Mouse (Mus musculus) CH12.LX (cell line): ENCODE measurements around the gene Pyurf. TPM values are rescaled to one million over a fixed set of nuclear protein-coding genes. Genes with fewer than 3 reads are reported as not detected.

ENCODE experiments used
- DNase-seq: peaks from one replicate; pipeline ENCODE4 v3.0.0-alpha.2; 2013; ENCODE audit errors: extremely low read depth
- H3K27ac ChIP-seq: 2 replicates; pipeline ENCODE4 v1.5.1; 2012; ENCODE audit warnings: low read depth, mild to moderate bottlenecking, control low read depth, moderate library complexity; ENCODE audit not compliant: insufficient read depth
- H3K27me3 ChIP-seq: replicated peaks from 2 replicates; pipeline ENCODE3; 2012; ENCODE audit warnings: inconsistent platforms
- H3K36me3 ChIP-seq, 2 experiments: replicated peaks in 1 of 2; 2 replicates each; pipeline versions ENCODE3 to v1.6.1; 2012; ENCODE audit warnings: inconsistent platforms in 1 of 2, low read length in 1 of 2, mild to moderate bottlenecking in 1 of 2, mixed read lengths in 1 of 2, moderate library complexity in 1 of 2; ENCODE audit not compliant: control insufficient read depth in 1 of 2, insufficient read depth in 1 of 2
- H3K4me1 ChIP-seq, 2 experiments: 2 replicates each; pipeline ENCODE4 v1.6.1; 2012; ENCODE audit warnings: inconsistent platforms in 1 of 2, moderate library complexity in 1 of 2; ENCODE audit not compliant: insufficient read depth in 2 of 2, control insufficient read depth in 1 of 2
- H3K4me2 ChIP-seq: 2 replicates; pipeline ENCODE4 v1.6.1; 2012; ENCODE audit warnings: low read depth, mild to moderate bottlenecking, control low read depth; ENCODE audit not compliant: poor library complexity, insufficient read depth, severe bottlenecking
- H3K4me3 ChIP-seq, 3 experiments: fragments of 150-350 bp in 1 of 3; sonication (generic) in 1 of 3; replicated peaks in 1 of 3; 2 replicates each; pipeline versions ENCODE3 to v1.5.1; 2011 to 2012; ENCODE audit warnings: low read depth in 2 of 3, low read length in 2 of 3, mild to moderate bottlenecking in 2 of 3, moderate library complexity in 2 of 3, control low read depth in 1 of 3, improper control_type of control experiment in 1 of 3, inconsistent platforms in 1 of 3, mixed read lengths in 1 of 3; ENCODE audit not compliant: poor library complexity in 1 of 3
- H3K79me2 ChIP-seq: replicated peaks from 2 replicates; pipeline ENCODE4 v1.6.1; 2012; ENCODE audit warnings: mild to moderate bottlenecking, moderate library complexity; ENCODE audit not compliant: control insufficient read depth, poor library complexity, insufficient read depth, severe bottlenecking; ENCODE audit errors: extremely low read depth
- H3K9ac ChIP-seq: 2 replicates; pipeline ENCODE4 v1.6.1; 2012; ENCODE audit warnings: low read depth, mild to moderate bottlenecking, control low read depth, moderate library complexity; ENCODE audit not compliant: insufficient read depth
- H3K9me3 ChIP-seq: replicated peaks from 2 replicates; pipeline ENCODE3; 2012; ENCODE audit warnings: low read length, inconsistent platforms, mixed read lengths
- BHLHE40 ChIP-seq: IDR thresholded peaks from 2 replicates; pipeline ENCODE4 v1.6.1; 2011; ENCODE audit warnings: mild to moderate bottlenecking, low read depth, low read length, improper control_type of control experiment
- CHD1 ChIP-seq: IDR thresholded peaks from 2 replicates; pipeline ENCODE4 v1.6.1; 2012; ENCODE audit warnings: low read depth, low read length, improper control_type of control experiment, inconsistent platforms
- CHD2 ChIP-seq: IDR thresholded peaks from 2 replicates; pipeline ENCODE4 v1.6.1; 2011; ENCODE audit warnings: low read length, improper control_type of control experiment
- CTCF ChIP-seq, 2 experiments: IDR thresholded peaks in 1 of 2; conservative IDR thresholded peaks in 1 of 2; 2 replicates each; pipeline ENCODE4 v1.5.1; 2011 to 2012; ENCODE audit warnings: low read depth in 2 of 2, low read length in 2 of 2, improper control_type of control experiment in 1 of 2, inconsistent platforms in 1 of 2, mild to moderate bottlenecking in 1 of 2, moderate library complexity in 1 of 2
- E2F4 ChIP-seq: IDR thresholded peaks from 2 replicates; pipeline ENCODE4 v1.6.1; 2011; ENCODE audit warnings: low read depth, low read length, improper control_type of control experiment; ENCODE audit not compliant: insufficient replicate concordance
- EP300 ChIP-seq: IDR thresholded peaks from 2 replicates; pipeline ENCODE4 v1.6.1; 2011; ENCODE audit warnings: low read length, improper control_type of control experiment
- GABPA ChIP-seq: IDR thresholded peaks from 2 replicates; pipeline ENCODE4 v1.6.1; 2012; ENCODE audit warnings: low read depth, low read length, improper control_type of control experiment, inconsistent platforms; ENCODE audit not compliant: insufficient replicate concordance
- HCFC1 ChIP-seq: IDR thresholded peaks from 2 replicates; pipeline ENCODE4 v1.6.1; 2012; ENCODE audit warnings: low read depth, mild to moderate bottlenecking, inconsistent platforms, low read length, improper control_type of control experiment
- IRF4 ChIP-seq: IDR thresholded peaks from 2 replicates; pipeline ENCODE4 v1.6.1; 2014; ENCODE audit warnings: low read depth, mild to moderate bottlenecking, inconsistent platforms, low read length, improper control_type of control experiment
- JUN ChIP-seq: IDR thresholded peaks from 2 replicates; pipeline ENCODE4 v1.6.1; 2011; ENCODE audit warnings: low read depth, mild to moderate bottlenecking, low read length, improper control_type of control experiment, moderate library complexity; ENCODE audit not compliant: insufficient read depth
- MAFK ChIP-seq: IDR thresholded peaks from 2 replicates; pipeline ENCODE4 v1.6.1; 2011; ENCODE audit warnings: low read length, improper control_type of control experiment; ENCODE audit not compliant: insufficient replicate concordance
- MAX ChIP-seq: IDR thresholded peaks from 2 replicates; pipeline ENCODE4 v1.6.1; 2011; ENCODE audit warnings: low read length, improper control_type of control experiment
- MXI1 ChIP-seq: IDR thresholded peaks from 2 replicates; pipeline ENCODE4 v1.6.1; 2011; ENCODE audit warnings: mild to moderate bottlenecking, low read depth, low read length, improper control_type of control experiment
- PAX5 ChIP-seq: IDR thresholded peaks from 2 replicates; pipeline ENCODE4 v1.6.1; 2012; ENCODE audit warnings: low read length, inconsistent platforms, mixed read lengths
- POLR2AphosphoS2 ChIP-seq: IDR thresholded peaks from 2 replicates; pipeline ENCODE4 v1.6.1; 2011; ENCODE audit warnings: low read depth, low read length, improper control_type of control experiment
- RAD21 ChIP-seq: IDR thresholded peaks from 2 replicates; pipeline ENCODE4 v1.6.1; 2011; ENCODE audit warnings: low read depth, mild to moderate bottlenecking, low read length, improper control_type of control experiment, moderate library complexity
- SIN3A ChIP-seq: IDR thresholded peaks from 2 replicates; pipeline ENCODE4 v1.6.1; 2012; ENCODE audit warnings: low read length, improper control_type of control experiment, inconsistent platforms
- SMC3 ChIP-seq: IDR thresholded peaks from 2 replicates; pipeline ENCODE4 v1.6.1; 2011; ENCODE audit warnings: low read depth, low read length, improper control_type of control experiment
- TCF12 ChIP-seq: IDR thresholded peaks from 2 replicates; pipeline ENCODE4 v1.6.1; 2014; ENCODE audit warnings: low read depth, mild to moderate bottlenecking, inconsistent platforms, low read length, improper control_type of control experiment
- UBTF ChIP-seq: IDR thresholded peaks from 2 replicates; pipeline ENCODE4 v1.6.1; 2012; ENCODE audit warnings: low read depth, mild to moderate bottlenecking, inconsistent platforms, low read length, improper control_type of control experiment, moderate library complexity
- USF2 ChIP-seq: conservative IDR thresholded peaks from 2 replicates; pipeline ENCODE4 v1.6.1; 2011; ENCODE audit warnings: low read depth, low read length, improper control_type of control experiment
- ZC3H11A ChIP-seq: IDR thresholded peaks from 2 replicates; pipeline ENCODE4 v1.6.1; 2012; ENCODE audit warnings: low read depth, mild to moderate bottlenecking, inconsistent platforms, low read length, improper control_type of control experiment
- ZKSCAN1 ChIP-seq: IDR thresholded peaks from 2 replicates; pipeline ENCODE4 v1.6.1; 2012; ENCODE audit warnings: low read depth, inconsistent platforms, low read length, improper control_type of control experiment, borderline replicate concordance
- ZMIZ1 ChIP-seq: IDR thresholded peaks from 2 replicates; pipeline ENCODE4 v1.6.1; 2012; ENCODE audit warnings: low read depth, mild to moderate bottlenecking, inconsistent platforms, low read length, improper control_type of control experiment
- ZNF384 ChIP-seq: IDR thresholded peaks from 2 replicates; pipeline ENCODE4 v1.6.1; 2012; ENCODE audit warnings: low read depth, low read length, improper control_type of control experiment, inconsistent platforms
- dilution Hi-C: fragments of 300-500 bp; cut with MboI; formaldehyde crosslinking; loops from 2 replicates; pipeline ENCODE4 v1.14.3; 2020; ENCODE audit warnings: low sequenced_read_pairs; ENCODE audit not compliant: extremely low pct_unique_long_range_greater_than_20kb, extremely low pct_ligation_motif_present
- in situ Hi-C: fragments of 300-500 bp; cut with MboI; formaldehyde crosslinking; loops from 3 replicates; pipeline ENCODE4 v1.14.3; 2019; ENCODE audit warnings: low sequenced_read_pairs, low pct_ligation_motif_present, low pct_unique_long_range_greater_than_20kb, mixed read lengths
- polyA plus RNA-seq: library from polyadenylated mRNA; unstranded; fragments of >175 nt; gene quantifications from 2 replicates; pipeline ENCODE4 v1.2.1, GENCODE M21; 2012; ENCODE audit warnings: low read depth; ENCODE audit not compliant: insufficient read length
- total RNA-seq, 2 experiments: library from RNA; depleted of rRNA; stranded (reverse); fragments of 300-350 nt in 1 of 2; fragments of >200 nt in 1 of 2; gene quantifications; 2 replicates each; pipeline ENCODE4 v1.2.3; 2012 to 2014

Pyurf gene
- total and polyA plus RNA-seq, 3 experiments = 6.4 to 13.4 (median 6.8) TPM

DNA sequence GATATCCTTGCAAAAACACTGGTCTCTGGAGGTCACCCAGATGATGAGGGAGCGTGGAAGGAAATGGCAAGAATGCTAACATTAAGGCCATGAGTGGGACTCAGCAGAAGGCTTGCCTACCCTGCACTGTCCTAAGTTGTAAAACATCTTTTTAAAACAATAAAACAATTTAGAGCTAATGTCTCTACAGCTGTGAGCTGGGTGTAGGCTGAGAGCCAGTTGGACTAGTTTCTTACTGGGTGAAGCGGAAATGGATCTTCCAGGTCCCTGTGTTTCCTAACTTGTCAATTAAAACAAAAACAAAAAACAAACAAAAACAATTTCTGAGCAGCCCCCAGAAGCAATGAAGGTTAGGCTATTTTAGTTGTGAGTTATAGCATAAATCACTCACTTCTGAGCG, 1.2 kb upstream of the Pyurf start:
- H3K27me3 ChIP-seq = no peaks in the 10 kb centered on the region
- H3K9ac ChIP-seq = no peak overlapping the region
- no peak overlapping the region for H3K27ac ChIP-seq
- dilution Hi-C loops = no loop called here
- H3K36me3 ChIP-seq = peaks cover 9 to 16% of the 10 kb centered on the region in 2 experiments
- no peak overlapping the region for H3K4me3 ChIP-seq
- no peak overlapping the region for H3K4me2 ChIP-seq
- H3K79me2 ChIP-seq = peaks cover 7% of the 10 kb centered on the region; the same call in 1 of the 2 replicates
- TF ChIP-seq ZNF384 (no peak), CTCF (conservative IDR thresholded peaks at IDR 0.05 in 1 of 2, IDR thresholded peaks at IDR 0.05 in 1 of 2; ENCODE audit: low read depth in 2 of 2, low read length in 2 of 2) (no peak), SMC3 (no peak), BHLHE40 (no peak), EP300 (no peak), ZMIZ1 (no peak), ZKSCAN1 (no peak), SIN3A (no peak), RAD21 (no peak)
- in situ Hi-C loops = no loop called here
- peaks cover 0 to 7% of the 10 kb centered on the region in 2 experiments; a peak in 2 of 4 replicates for H3K4me1 ChIP-seq
- no peak for DNase-seq
- no peaks in the 10 kb centered on the region for H3K9me3 ChIP-seq

DNA sequence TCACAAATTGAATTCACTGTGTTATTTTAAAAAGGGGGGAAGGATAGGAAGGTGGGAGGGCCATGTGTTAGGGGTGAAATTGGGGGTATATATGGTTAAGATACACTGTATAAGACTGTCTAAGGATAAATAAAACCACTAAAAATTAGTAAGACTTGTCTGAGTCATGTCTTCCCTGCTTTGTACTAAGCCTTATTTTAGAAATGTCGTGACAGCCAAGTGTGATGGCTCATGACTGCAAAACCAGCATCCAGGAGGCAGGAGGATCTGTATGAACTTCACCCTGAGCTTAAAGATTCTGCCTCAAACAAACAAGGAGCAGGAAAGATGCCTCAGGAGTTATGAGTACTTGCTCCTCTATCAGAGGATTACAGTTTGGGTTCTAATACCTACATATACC, 7.7 kb downstream of the Pyurf start:
- no peak overlapping the region for H3K4me3 ChIP-seq
- no peak for DNase-seq
- no peaks in the 10 kb centered on the region for H3K9me3 ChIP-seq
- H3K4me2 ChIP-seq = no peak overlapping the region
- no peak for TF ChIP-seq CHD2
- TF ChIP-seq MXI1 = no peak
- no peak for TF ChIP-seq USF2
- TF ChIP-seq IRF4 = no peak
- no peak for TF ChIP-seq GABPA
- TF ChIP-seq MAFK = no peak
- no peak for TF ChIP-seq ZKSCAN1
- no peak for TF ChIP-seq JUN
- TF ChIP-seq PAX5 = no peak
- no peak for TF ChIP-seq POLR2AphosphoS2
- TF ChIP-seq SIN3A = no peak
- TF ChIP-seq BHLHE40 = no peak
- no peak for TF ChIP-seq TCF12
- no peak for TF ChIP-seq E2F4
- no peak for TF ChIP-seq UBTF
- TF ChIP-seq ZC3H11A = no peak
- no peak for TF ChIP-seq HCFC1
- no peak for TF ChIP-seq CHD1
- no peak for TF ChIP-seq MAX
- TF ChIP-seq CTCF (conservative IDR thresholded peaks at IDR 0.05 in 1 of 2, IDR thresholded peaks at IDR 0.05 in 1 of 2; ENCODE audit: low read depth in 2 of 2, low read length in 2 of 2) = no peak
- no peak overlapping the region for H3K27ac ChIP-seq
- H3K4me1 ChIP-seq = no peaks in the 10 kb centered on the region
- dilution Hi-C loops (no loop called here), in situ Hi-C loops (no loop called here)
- no peak overlapping the region for H3K9ac ChIP-seq
- H3K36me3 ChIP-seq = peaks cover 10 to 44% of the 10 kb centered on the region in 2 experiments
- no peaks in the 10 kb centered on the region for H3K27me3 ChIP-seq
- no peaks in the 10 kb centered on the region for H3K79me2 ChIP-seq
